ENCODE assay signal across 16 mouse cellular contexts in the genomic region with DNA sequence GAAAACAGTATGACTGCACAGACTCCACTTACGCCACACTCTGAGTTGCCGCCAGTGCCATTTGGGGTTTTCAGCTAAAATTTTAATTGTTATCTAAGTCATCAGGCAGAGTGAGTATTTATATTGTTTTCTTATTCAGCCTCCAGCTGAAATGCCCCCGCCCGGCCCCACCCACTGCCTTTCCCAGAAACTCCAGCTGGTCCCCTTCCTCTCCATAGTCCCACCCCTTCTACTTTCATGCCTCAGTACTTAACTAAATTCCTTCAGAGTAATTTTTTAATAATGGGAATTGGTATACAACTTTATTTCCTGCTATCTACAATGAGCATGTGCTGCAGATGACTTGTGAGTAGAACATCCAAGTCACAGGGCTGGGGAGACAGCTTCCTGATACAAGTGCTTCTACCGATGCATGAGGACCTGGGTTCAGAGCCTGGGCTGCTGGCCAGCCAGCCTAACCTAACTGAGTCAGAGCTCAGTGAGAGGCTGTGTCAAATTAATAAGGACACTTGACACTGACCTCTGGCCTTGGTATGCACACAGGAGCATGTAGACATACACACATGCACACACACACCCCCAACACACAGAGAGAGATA. TPM values are rescaled to one million over a fixed set of nuclear protein-coding genes. Genes with fewer than 3 reads are reported as not detected.
DNase-seq lines count a peak whose midpoint lies in the region; ATAC-seq and TF ChIP-seq lines count a peak whose summit lies in the region.
"Had no signal": no experiment of that assay in that cellular context is flagged by ENCODE, and none has a peak within 500 bp of the region (broad histone marks: within the 10 kb centered on the region; RNA-seq: fewer than 3 reads in every experiment).

No protein-coding gene starts in this region.

- H3K4me2 ChIP-seq in kidney, embryonic 14.5 days (replicated peaks; ENCODE audit: low read depth, low read length) = no peak overlapping the region
- H3K4me2 ChIP-seq: forebrain, embryonic 15.5 days; heart, embryonic 11.5 days; neural tube, embryonic 15.5 days had no signal

- in situ Hi-C loops in ES-E14 (cut with MboI; ENCODE audit: low sequenced_read_pairs in 2 of 2, unreplicated experiment in 2 of 2) = no loop called here

- peaks cover 14% of the 10 kb centered on the region; the same call in 1 of the 2 replicates for H3K4me1 ChIP-seq in kidney, embryonic 14.5 days (ENCODE audit: control insufficient read depth, insufficient read depth, low read length)
- H3K4me1 ChIP-seq in ES-E14 (ENCODE audit: control insufficient read depth in 2 of 2, insufficient read depth in 2 of 2, low read length in 2 of 2, poor library complexity in 1 of 2) = peaks cover 10 to 29% of the 10 kb centered on the region in 2 experiments
- H3K4me1 ChIP-seq: forebrain, embryonic 15.5 days; limb, embryonic 10.5 days had no signal

- 77% methylated on average over 5 of the region's 5 CpGs for WGBS in kidney, embryonic 14.5 days

- H3K27me3 ChIP-seq in kidney, embryonic 14.5 days (ENCODE audit: control insufficient read depth, insufficient read depth, low read length) = no peaks in the 10 kb centered on the region
- H3K27me3 ChIP-seq: forebrain, embryonic 15.5 days; neural tube, embryonic 15.5 days had no signal

- peak overlapping the region; percentile 18; the same call in 1 of the 2 replicates for H3K9ac ChIP-seq in kidney, embryonic 14.5 days (ENCODE audit: low read depth, low read length)
- H3K9ac ChIP-seq in ES-E14 (ENCODE audit: insufficient read depth, low read depth, low read length, poor library complexity, severe bottlenecking) = no peak overlapping the region
- H3K9ac ChIP-seq: forebrain, embryonic 15.5 days; liver, embryonic 14.5 days; neural tube, embryonic 15.5 days had no signal

- no peak overlapping the region for H3K4me3 ChIP-seq in kidney, embryonic 14.5 days (ENCODE audit: low read length)
- H3K4me3 ChIP-seq in ES-E14 (ENCODE audit: insufficient read depth in 1 of 2, low read depth in 1 of 2, low read length in 2 of 2, poor library complexity in 1 of 2, severe bottlenecking in 1 of 2) = 0 out of 4 replicates have a peak overlapping the region, but pooled peaks of 1 of the 2 experiments have one; percentile 4
- H3K4me3 ChIP-seq: forebrain, embryonic 15.5 days; limb, embryonic 10.5 days; neural tube, embryonic 15.5 days had no signal

- H3K36me3 ChIP-seq in kidney, embryonic 14.5 days (ENCODE audit: control insufficient read depth, insufficient read depth, low read length) = peaks cover 23% of the 10 kb centered on the region
- H3K36me3 ChIP-seq in ES-E14 (ENCODE audit: control insufficient read depth, insufficient read depth, low read length, poor library complexity, severe bottlenecking) = peaks cover 16% of the 10 kb centered on the region

- no peaks in the 10 kb centered on the region for H3K9me3 ChIP-seq in kidney, embryonic 14.5 days (ENCODE audit: control insufficient read depth, low read length)
- no peaks in the 10 kb centered on the region for H3K9me3 ChIP-seq in ES-E14 (ENCODE audit: control insufficient read depth, insufficient read depth, low read depth, low read length)
- H3K9me3 ChIP-seq: forebrain, embryonic 15.5 days; limb, embryonic 10.5 days; neural tube, embryonic 15.5 days had no signal

- DNase-seq in kidney, adult 8-10 months = no peak
- DNase-seq in 3T3-L1 (ENCODE audit: low read depth, low spot score) = peak; percentile 74
- no peak for DNase-seq in ES-E14 (ENCODE audit: low read depth, low spot score)
- DNase-seq in lung, postnatal 10 days = peak; percentile 31
- DNase-seq in right cerebral cortex, postnatal 14 days = no peak
- DNase-seq in urinary bladder, postnatal 14 days (ENCODE audit: low spot score) = no peak
- DNase-seq: cerebellum, adult 9-10 months; embryo, embryonic 11 days; gastrocnemius, postnatal 14 days; retina, postnatal 1 day had no signal

- ATAC-seq in kidney, embryonic 14.5 days (ENCODE audit: low FRiP score, low TSS enrichment) = no peak
- ATAC-seq: forebrain, embryonic 15.5 days had no signal

- H3K27ac ChIP-seq in kidney, embryonic 14.5 days (ENCODE audit: low read depth, low read length) = no peak overlapping the region
- H3K27ac ChIP-seq in ES-E14 (ENCODE audit: insufficient read depth, low read depth, low read length, poor library complexity, severe bottlenecking) = peak overlapping the region; percentile 65; the same call in 1 of the 2 replicates
- H3K27ac ChIP-seq: forebrain, embryonic 15.5 days; limb, embryonic 10.5 days; liver, embryonic 14.5 days; neural tube, embryonic 15.5 days had no signal

TF ChIP-seq in ES-E14, 5 proteins besides CTCF, POLR2A, EP300 and RAD21:
- TF ChIP-seq ZC3H11A (IDR thresholded peaks at IDR 0.05; ENCODE audit: borderline replicate concordance, low read depth, low read length) = no peak
- TF ChIP-seq CHD2 (IDR thresholded peaks at IDR 0.05; ENCODE audit: low read depth, low read length) = no peak
- TF ChIP-seq ZNF384 (IDR thresholded peaks at IDR 0.05; ENCODE audit: low read depth, low read length) = no peak
- no peak for TF ChIP-seq HCFC1 (IDR thresholded peaks at IDR 0.05; ENCODE audit: borderline replicate concordance, insufficient read depth, low read length)
- TF ChIP-seq MAFK (IDR thresholded peaks at IDR 0.05; ENCODE audit: insufficient read depth, low read depth, low read length) = no peak
TF ChIP-seq in ES-E14: peak in this region for 0.

RNA-seq across cellular contexts. Expression of gene Ubl3, which starts 40.4 kb away (rescaled TPM):
- 52.4 and 78.2 TPM in 2 replicates for polyA plus RNA-seq in kidney, embryonic 14.5 days (2014; fragmentation: Nextera tagmentation; extraction: Ambion mirVana)
- 75.0 and 92.5 TPM in 2 replicates for total RNA-seq in ES-E14 (2012; rRNA removed)

Comparison
In these comparisons a context has a peak if more than half of its experiments do, and no peak if none do; other contexts are left out.
1. DNase-seq: peak in 3T3-L1 (single experiment) and lung, postnatal 10 days (single experiment); none in kidney, adult 8-10 months (0 of 2), ES-E14 (single experiment), right cerebral cortex, postnatal 14 days (single experiment) and urinary bladder, postnatal 14 days (single experiment).